ENCODE assay signal across 17 mouse cellular contexts in genomic region chr1:178712189-178712873, GRCm38 (mm10).
DNase-seq lines count a peak whose midpoint lies in the region; ATAC-seq lines count a peak whose summit lies in the region.
"Had no signal": no experiment of that assay in that cellular context is flagged by ENCODE, and none has a peak within 500 bp of the region (broad histone marks: within the 10 kb centered on the region; RNA-seq: fewer than 3 reads in every experiment).

No protein-coding gene starts in this region.

- peak overlapping the region; percentile 10; the same call in 1 of the 2 replicates for H3K9ac ChIP-seq in liver, embryonic 12.5 days
- H3K9ac ChIP-seq: limb, embryonic 15.5 days had no signal

- no peak overlapping the region for H3K4me3 ChIP-seq in liver, embryonic 12.5 days
- H3K4me3 ChIP-seq: hindbrain, embryonic 10.5 days; limb, embryonic 15.5 days had no signal

- H3K9me3 ChIP-seq in liver, embryonic 12.5 days (replicated peaks), result no peaks in the 10 kb centered on the region
- H3K9me3 ChIP-seq: hindbrain, embryonic 10.5 days; limb, embryonic 15.5 days had no signal

- no peaks in the 10 kb centered on the region for H3K36me3 ChIP-seq in liver, embryonic 12.5 days
- H3K36me3 ChIP-seq: hindbrain, embryonic 10.5 days; limb, embryonic 15.5 days had no signal

- H3K27me3 ChIP-seq in liver, embryonic 12.5 days (replicated peaks), result no peaks in the 10 kb centered on the region

- peaks cover 57% of the 10 kb centered on the region for H3K4me1 ChIP-seq in liver, embryonic 12.5 days
- H3K4me1 ChIP-seq: limb, embryonic 15.5 days had no signal

- WGBS in liver, embryonic 12.5 days (ENCODE audit: insufficient replicate concordance), result 34% methylated on average over 9 of the region's 9 CpGs

- ATAC-seq in liver, embryonic 12.5 days, result peak; percentile 97
- peak; percentile 91 for ATAC-seq in megakaryocyte-erythroid progenitor cell, adult 5-6 weeks (replicated peaks; ENCODE audit: low FRiP score, low TSS enrichment, poor library complexity, severe bottlenecking)

- DNase-seq in spleen, adult 12 weeks (ENCODE audit: low spot score), result peak; percentile 5
- no peak for DNase-seq in spleen, adult 18-20 months
- DNase-seq in c-Kit-positive CD71-positive TER-119-positive erythroid progenitor cells, embryonic 14.5 days (ENCODE audit: low spot score), result peak; percentile 68
- DNase-seq in right cerebral cortex, postnatal 14 days, result no peak
- no peak for DNase-seq in yolk sac, embryonic 10.5 days (ENCODE audit: low spot score)
- DNase-seq: adrenal gland, adult 8-10 months; cerebellum, adult 2 months; gastrocnemius, postnatal 25 days; layer of hippocampus, postnatal 36 days; lung, postnatal 10 days; thymus, postnatal 25 days had no signal

- H3K27ac ChIP-seq in liver, embryonic 12.5 days, result peak overlapping the region; percentile 69
- H3K27ac ChIP-seq: hindbrain, embryonic 10.5 days; kidney, postnatal 0 days; limb, embryonic 15.5 days had no signal

- peak overlapping the region; percentile 48 for H3K4me2 ChIP-seq in liver, embryonic 12.5 days
- H3K4me2 ChIP-seq: limb, embryonic 15.5 days; midbrain, embryonic 11.5 days had no signal

Comparison
In these comparisons a context has a peak if more than half of its experiments do, and no peak if none do; other contexts are left out.
1. DNase-seq: peak in spleen, adult 12 weeks (single experiment) and c-Kit-positive CD71-positive TER-119-positive erythroid progenitor cells, embryonic 14.5 days (single experiment); none in spleen, adult 18-20 months (0 of 2), right cerebral cortex, postnatal 14 days (single experiment) and yolk sac, embryonic 10.5 days (single experiment).